Mouse (Mus musculus): ENCODE results near the gene Ier5l. TPM values are rescaled to one million over a fixed set of nuclear protein-coding genes. Genes with fewer than 3 reads are reported as not detected.

Ier5l gene
- 1.0 and 1.2 TPM in 2 replicates for polyA plus RNA-seq (2012; rRNA removed)

DNA sequence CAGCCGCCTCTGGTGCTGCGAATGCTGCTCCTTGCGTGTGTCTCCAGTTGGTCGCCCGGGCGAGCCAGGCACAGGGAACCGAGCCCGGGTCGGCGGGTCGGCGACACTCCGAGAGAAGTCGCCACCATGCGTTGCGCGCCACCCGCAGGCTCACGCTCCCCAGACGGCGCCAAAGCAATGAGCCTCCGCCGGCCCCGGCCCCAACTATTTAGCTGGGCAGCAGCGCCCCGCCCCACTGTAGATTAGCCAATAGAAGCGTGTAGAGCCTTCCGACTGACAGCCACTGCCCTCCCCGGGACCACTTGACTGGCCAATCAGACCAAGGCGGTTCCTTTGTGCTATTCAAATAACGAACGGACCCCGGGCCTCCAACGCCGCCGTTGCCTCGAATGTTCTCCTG is at the start of gene Ier5l:
TSS of gene Ier5l (minus strand) at position 181 of the 400 bp plus-strand sequence.

Other genes starting within 250 kb of the Ier5l start
- 4.5 and 4.6 TPM in 2 replicates for gene Lrrc8a, start 236.5 kb downstream of the Ier5l start, polyA plus RNA-seq (2012; rRNA removed)
- gene Gm28035, start 233.7 kb downstream of the Ier5l start, polyA plus RNA-seq (2012; rRNA removed) = 2.3 and 2.4 TPM in 2 replicates
- 54.6 and 54.7 TPM in 2 replicates for gene Phyhd1, start 208.0 kb downstream of the Ier5l start, polyA plus RNA-seq (2012; rRNA removed)
- not detected in 2 replicates for gene Gm28038, start 193.2 kb downstream of the Ier5l start, polyA plus RNA-seq (2012; rRNA removed)
- gene Dolk, start 187.9 kb downstream of the Ier5l start, polyA plus RNA-seq (2012; rRNA removed) = 6.3 and 6.7 TPM in 2 replicates
- gene Nup188, start 187.8 kb downstream of the Ier5l start, polyA plus RNA-seq (2012; rRNA removed) = 8.1 and 9.4 TPM in 2 replicates
- gene Sh3glb2, start 114.9 kb downstream of the Ier5l start, polyA plus RNA-seq (2012; rRNA removed) = 18.8 and 21.4 TPM in 2 replicates
- gene Miga2, start 110.0 kb downstream of the Ier5l start, polyA plus RNA-seq (2012; rRNA removed) = 5.9 and 7.3 TPM in 2 replicates
- 12.5 and 13.9 TPM in 2 replicates for gene Dolpp1, start 82.0 kb downstream of the Ier5l start, polyA plus RNA-seq (2012; rRNA removed)
- 27.3 and 30.7 TPM in 2 replicates for gene Crat, start 58.4 kb downstream of the Ier5l start, polyA plus RNA-seq (2012; rRNA removed)
- 44.6 and 49.8 TPM in 2 replicates for gene Ptpa, start 58.2 kb downstream of the Ier5l start, polyA plus RNA-seq (2012; rRNA removed)
- gene Cstad, start 120.8 kb upstream of the Ier5l start, polyA plus RNA-seq (2012; rRNA removed) = 0.06 and 0.18 TPM in 2 replicates